Mouse (Mus musculus) c-Kit-positive CD71-negative TER-119-negative erythroid progenitor cells, embryonic 14.5 days (primary cell): ENCODE measurements around the gene Bcl2l13.

Source experiments
- DNase-seq: peaks from one replicate; pipeline ENCODE4 v3.0.0-alpha.2; 2013; ENCODE audit warnings: low read depth

Bcl2l13 gene

DNA sequence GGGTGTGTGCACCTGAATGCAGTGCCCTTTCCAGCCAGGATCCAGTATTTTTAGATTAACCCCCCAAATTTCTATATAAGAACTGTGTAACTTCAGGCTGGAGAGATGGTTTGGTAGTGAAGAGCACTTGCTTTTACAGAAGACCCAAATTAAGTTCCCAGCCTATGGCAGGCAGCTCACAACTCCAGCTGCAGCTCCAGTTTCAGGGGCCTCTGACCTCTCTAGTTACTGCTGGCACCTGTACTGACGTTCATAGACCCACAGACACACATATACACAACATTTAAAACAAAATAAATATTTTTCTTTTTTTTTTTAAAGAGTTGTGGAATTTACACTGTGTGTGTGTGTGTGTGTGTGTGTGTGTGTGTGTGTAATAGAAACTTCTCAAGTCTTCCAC lies 93.4 kb downstream of the Bcl2l13 start:
- no peak for DNase-seq

GRCm38 (mm10) chr6:120930450-120931306 lies 94.7 kb downstream of the Bcl2l13 start:
- no peak for DNase-seq

GRCm38 (mm10) chr6:120932597-120932996 lies 96.6 kb downstream of the Bcl2l13 start:
- no peak for DNase-seq

DNA sequence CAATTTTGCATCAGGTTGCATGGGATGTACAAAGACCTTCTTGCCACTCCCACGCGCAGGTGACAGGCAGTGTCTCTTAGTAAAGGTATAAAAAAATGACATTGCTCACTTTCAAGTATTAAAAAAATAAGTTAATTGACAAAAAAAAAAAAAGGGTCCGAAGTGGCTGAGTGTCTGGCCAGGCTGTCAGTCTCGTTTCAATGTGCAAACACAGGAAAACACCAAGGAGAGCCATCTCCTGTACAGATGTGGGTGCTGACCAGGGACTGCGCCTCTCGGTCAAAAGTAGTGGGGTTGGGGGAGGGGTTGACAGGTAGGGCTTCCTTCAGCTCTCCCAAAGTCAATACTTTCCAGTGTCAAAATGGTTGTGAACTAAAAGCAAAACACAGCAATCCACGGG lies 97.7 kb downstream of the Bcl2l13 start:
- DNase-seq, result no peak

DNA sequence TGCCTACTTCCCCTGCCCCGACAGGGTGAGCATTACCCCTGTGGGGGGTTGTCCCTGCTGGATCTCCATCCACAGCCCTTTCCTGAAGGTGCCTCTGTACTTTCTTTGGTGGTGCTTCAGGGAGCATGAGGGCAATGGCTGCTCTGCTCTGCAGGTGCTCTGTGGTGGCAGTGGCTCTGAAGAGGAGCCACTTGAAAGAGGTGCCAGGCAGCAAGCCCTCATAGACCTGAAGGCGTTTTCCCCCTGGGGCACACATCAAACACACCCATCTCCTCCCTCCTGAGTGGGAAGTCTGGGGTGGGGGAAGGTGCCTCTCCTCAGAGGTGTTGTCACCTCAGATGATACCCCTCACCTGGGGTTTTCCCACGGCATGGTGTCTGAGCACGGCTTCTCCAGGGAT lies 98.2 kb downstream of the Bcl2l13 start:
- no peak for DNase-seq

- no peak for DNase-seq
Observed at GRCm38 (mm10) chr6:120937104-120937617, 101.1 kb downstream of the Bcl2l13 start.

DNA sequence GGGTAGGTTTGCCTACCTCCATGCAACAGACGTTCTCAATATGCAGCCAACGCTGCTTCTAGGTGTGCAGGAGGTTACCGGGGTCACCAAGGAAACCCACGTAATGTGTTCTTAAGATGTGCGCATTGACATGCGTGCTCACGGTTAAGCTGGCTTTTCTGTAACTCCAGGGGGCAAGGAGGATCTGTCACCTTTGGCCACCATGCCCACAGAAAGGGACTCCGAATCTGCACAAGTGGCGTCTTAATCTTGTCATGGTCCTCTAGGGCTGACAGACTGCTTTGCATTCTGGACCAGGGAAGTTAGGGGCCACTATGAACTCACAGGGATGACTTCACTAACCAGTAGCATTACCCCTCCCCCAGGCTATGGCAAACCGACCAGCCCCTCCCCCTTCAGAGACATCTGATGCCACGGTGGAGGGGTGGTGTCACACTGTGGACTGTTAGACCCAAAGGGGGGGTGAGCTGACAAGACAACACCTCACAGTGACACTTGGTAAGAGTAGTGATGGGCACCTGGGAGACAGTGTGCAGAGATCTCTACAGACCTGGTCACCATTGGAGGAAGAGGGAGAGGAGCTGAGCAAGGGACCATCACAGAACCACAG lies 102.1 kb downstream of the Bcl2l13 start:
- no peak for DNase-seq

DNA sequence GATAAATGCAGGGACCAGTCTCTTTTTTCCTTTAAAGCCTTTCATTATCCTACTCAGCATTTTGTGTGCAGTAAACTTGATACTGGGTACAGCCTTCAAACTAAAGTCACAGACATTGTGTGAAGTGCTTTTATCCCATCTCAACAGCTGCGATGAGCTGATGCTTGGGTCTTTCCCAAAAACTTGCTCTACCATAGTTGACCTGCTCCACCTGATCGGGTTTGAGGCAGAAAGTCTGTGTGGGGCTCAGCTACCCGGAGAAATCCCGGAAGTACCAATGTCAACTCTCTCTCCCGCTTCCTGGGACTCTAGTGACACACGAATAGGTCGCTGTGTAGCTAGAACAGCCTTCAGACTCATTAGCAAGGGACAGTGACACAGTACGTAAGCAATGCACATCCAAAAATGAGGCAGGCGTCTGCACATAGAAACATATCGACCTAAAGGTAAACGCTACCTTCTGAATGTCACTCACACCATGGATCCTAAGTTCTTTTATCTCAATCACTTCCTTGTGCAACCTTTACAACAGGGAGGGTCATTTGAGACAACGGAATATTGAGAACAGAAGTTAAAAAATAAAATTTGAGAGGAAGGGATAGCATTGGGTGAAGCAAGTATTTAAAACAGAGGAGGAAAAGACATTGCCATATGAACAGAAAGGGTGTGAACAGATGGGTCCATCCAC lies 102.9 kb downstream of the Bcl2l13 start:
- no peak for DNase-seq

DNA sequence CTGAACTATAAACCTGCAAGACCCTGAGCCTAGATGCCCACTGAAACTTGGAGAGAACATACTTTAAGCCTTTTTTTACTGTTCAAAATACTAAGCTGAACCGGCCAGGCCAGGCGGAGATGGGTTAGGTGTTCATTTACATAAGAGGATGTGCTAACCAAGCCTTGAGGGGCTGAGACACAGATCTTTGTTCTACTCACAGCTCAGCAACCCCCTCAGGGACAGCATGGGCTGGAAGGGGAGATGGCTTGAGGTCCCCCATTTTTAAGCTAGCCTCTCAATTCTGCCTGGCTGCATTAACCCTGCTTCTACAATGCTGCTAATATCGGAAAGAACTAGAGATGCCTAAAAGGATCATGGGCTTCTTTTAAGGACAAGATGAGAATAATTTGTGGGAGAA lies 103.8 kb downstream of the Bcl2l13 start:
- DNase-seq, result no peak

GRCm38 (mm10) chr6:120940446-120941083 lies 104.6 kb downstream of the Bcl2l13 start:
- DNase-seq, result no peak

GRCm38 (mm10) chr6:120941084-120941481 lies 105.1 kb downstream of the Bcl2l13 start:
- DNase-seq, result no peak

DNA sequence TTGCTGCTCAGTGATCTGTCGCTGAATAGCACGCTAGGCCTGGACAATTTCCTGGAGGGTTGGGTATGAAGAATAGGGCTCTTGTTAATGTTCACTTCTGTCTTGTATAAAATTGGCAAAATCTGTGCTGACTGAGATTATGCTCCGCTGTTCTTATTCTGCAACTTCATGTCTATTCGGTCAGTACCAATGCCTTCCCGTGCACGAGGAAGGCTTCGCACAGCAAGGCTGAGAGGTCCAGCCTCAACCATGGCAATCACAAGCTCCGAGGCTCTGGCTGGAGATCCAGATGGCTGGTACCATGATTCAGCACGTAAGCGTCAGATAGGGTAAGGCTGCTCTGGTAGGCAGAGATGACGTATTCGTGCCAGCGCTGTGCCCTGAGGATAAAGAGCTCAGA lies 105.6 kb downstream of the Bcl2l13 start:
- DNase-seq, result no peak
